Mouse (Mus musculus): ENCODE results near the gene Stard5. TPM values are rescaled to one million over a fixed set of nuclear protein-coding genes. Genes with fewer than 3 reads are reported as not detected.

Stard5 gene
- polyA plus RNA-seq, 2 experiments, result 18.5 to 23.7 TPM

DNA sequence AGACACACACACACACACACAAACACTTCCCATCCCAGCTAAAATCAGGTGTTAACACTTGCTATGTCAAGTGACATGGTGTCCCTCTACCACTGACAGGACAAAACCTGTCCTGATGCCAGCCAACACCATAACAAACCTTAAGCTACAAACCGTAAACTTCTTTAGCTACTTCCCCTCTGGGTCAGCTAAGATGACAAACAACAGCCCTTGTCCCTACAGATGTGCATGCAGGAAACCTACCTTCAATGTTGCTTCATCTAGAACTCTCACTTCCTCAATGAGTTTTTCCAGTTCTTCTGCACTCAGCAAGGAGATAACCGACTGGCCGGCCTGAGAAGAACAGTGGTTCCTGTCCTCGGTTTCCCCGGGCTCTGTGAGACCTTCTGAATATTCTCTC is 18.9 kb downstream of the Stard5 start:
- Histone ChIP-seq H3K4me1 (ENCODE audit: control insufficient read depth, insufficient read depth, low read length) (no peaks in the 10 kb centered on the region), H3K4me3 (replicated peaks; ENCODE audit: low read length) (no peak overlapping the region), H3K27ac (replicated peaks; ENCODE audit: low read depth, low read length) (no peak overlapping the region), H3K36me3 (ENCODE audit: control insufficient read depth, insufficient read depth, low read length) (peaks cover 4% of the 10 kb centered on the region; the same call in 1 of the 2 replicates), H3K4me2 (replicated peaks; ENCODE audit: low read depth, low read length, severe bottlenecking) (no peak overlapping the region), H3K9me3 (ENCODE audit: control insufficient read depth, low read length) (no peaks in the 10 kb centered on the region), H3K9ac (ENCODE audit: low read depth, low read length, severe bottlenecking) (no peak overlapping the region), H3K27me3 (ENCODE audit: control insufficient read depth, insufficient read depth, low read length) (no peaks in the 10 kb centered on the region)
- DNase-seq (ENCODE audit: low spot score), result no peak
- 92% methylated on average over 5 of the region's 5 CpGs for WGBS
- no peak for ATAC-seq (ENCODE audit: low FRiP score, low read depth)
- TF ChIP-seq POLR2A (IDR thresholded peaks at IDR 0.05; ENCODE audit: borderline replicate concordance, extremely low read depth, insufficient read depth, insufficient read length), result no peak

DNA sequence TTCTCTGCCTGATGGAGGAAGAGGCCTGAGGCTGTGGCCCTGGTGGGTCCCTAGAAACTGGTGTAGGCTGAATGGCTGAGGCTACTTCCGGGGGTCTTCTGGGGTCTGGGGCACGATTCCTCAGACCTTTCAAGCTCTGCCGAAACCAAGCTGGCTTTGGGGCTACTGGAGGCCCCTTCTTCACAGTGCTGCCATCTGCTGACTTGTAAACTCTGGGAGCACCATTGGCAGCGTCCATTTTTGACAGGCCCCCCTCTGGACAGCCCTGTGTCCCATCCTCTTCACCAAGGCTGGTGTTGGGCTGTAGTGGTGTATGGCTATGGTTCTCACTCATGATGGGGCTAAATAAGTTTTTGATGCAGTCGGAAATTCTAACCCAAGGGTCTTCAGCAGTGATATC is 20.7 kb downstream of the Stard5 start:
- Histone ChIP-seq H3K9ac (ENCODE audit: low read depth, low read length, severe bottlenecking) (no peak overlapping the region), H3K36me3 (ENCODE audit: control insufficient read depth, insufficient read depth, low read length) (no peaks in the 10 kb centered on the region), H3K27ac (replicated peaks; ENCODE audit: low read depth, low read length) (no peak overlapping the region), H3K4me3 (replicated peaks; ENCODE audit: low read length) (no peak overlapping the region), H3K4me2 (replicated peaks; ENCODE audit: low read depth, low read length, severe bottlenecking) (no peak overlapping the region), H3K4me1 (ENCODE audit: control insufficient read depth, insufficient read depth, low read length) (no peaks in the 10 kb centered on the region), H3K9me3 (ENCODE audit: control insufficient read depth, low read length) (no peaks in the 10 kb centered on the region), H3K27me3 (ENCODE audit: control insufficient read depth, insufficient read depth, low read length) (no peaks in the 10 kb centered on the region)
- no peak for TF ChIP-seq POLR2A (IDR thresholded peaks at IDR 0.05; ENCODE audit: borderline replicate concordance, extremely low read depth, insufficient read depth, insufficient read length)
- ATAC-seq (ENCODE audit: low FRiP score, low read depth), result no peak
- 82% methylated on average over 5 of the region's 5 CpGs for WGBS
- DNase-seq (ENCODE audit: low spot score), result no peak

DNA sequence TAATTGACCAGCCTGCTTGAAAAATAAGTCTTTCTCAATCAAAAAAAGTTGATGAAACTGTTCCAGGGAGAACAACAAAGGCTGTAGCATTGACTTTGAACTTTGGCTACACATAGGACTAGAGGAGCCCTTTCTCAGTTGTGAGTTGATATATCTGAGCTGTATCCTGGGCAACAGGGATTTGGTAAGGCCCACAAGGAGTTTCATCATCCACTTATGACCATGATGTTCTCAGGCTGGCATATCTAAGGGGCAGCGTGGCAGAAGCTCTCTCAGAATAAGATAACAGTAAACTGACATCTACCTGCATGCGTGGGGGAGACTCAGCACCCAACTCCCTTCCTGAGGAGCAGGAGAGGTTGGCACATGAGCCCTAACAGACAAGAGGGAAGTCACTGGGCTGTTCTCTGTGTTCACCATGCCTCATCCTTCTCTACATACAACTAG is 21.9 kb downstream of the Stard5 start:
- H3K27ac ChIP-seq (replicated peaks; ENCODE audit: low read depth, low read length), result no peak overlapping the region
- no peak for ATAC-seq (ENCODE audit: low FRiP score, low read depth)

DNA sequence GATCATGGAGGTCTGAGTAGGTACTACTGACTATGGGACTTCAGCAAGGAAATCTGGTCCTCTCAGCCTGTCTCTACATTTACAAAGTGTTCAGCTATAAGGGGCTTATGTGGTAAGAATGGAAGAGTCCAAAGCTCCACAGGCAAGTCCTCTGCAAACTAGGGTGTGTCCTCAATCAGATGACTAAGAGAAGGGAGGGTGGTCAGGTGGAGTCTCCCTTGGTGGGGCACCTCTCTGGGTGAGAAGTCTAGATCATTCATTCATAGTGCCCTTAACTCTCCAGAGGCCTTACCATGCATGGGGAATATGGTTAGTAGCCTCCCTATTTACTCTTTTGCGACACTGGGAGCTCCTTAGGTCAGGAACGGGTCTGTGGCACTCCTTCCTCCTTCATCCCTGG is 22.4 kb downstream of the Stard5 start:
- TF ChIP-seq POLR2A (IDR thresholded peaks at IDR 0.05; ENCODE audit: borderline replicate concordance, extremely low read depth, insufficient read depth, insufficient read length), result no peak
- ATAC-seq (ENCODE audit: low FRiP score, low read depth) (no peak), DNase-seq (ENCODE audit: low spot score) (no peak)
- 86% methylated on average over 2 of the region's 2 CpGs for WGBS
- no peaks in the 10 kb centered on the region for H3K36me3 ChIP-seq (ENCODE audit: control insufficient read depth, insufficient read depth, low read length)
- no peaks in the 10 kb centered on the region for H3K27me3 ChIP-seq (ENCODE audit: control insufficient read depth, insufficient read depth, low read length)
- no peak overlapping the region for H3K4me2 ChIP-seq (replicated peaks; ENCODE audit: low read depth, low read length, severe bottlenecking)
- no peak overlapping the region for H3K4me3 ChIP-seq (replicated peaks; ENCODE audit: low read length)
- H3K9ac ChIP-seq (ENCODE audit: low read depth, low read length, severe bottlenecking), result no peak overlapping the region
- no peaks in the 10 kb centered on the region for H3K4me1 ChIP-seq (ENCODE audit: control insufficient read depth, insufficient read depth, low read length)
- H3K27ac ChIP-seq (replicated peaks; ENCODE audit: low read depth, low read length), result no peak overlapping the region
- no peaks in the 10 kb centered on the region for H3K9me3 ChIP-seq (ENCODE audit: control insufficient read depth, low read length)

More for the DNA sequence above, 21.9 kb downstream of the Stard5 start:
- TF ChIP-seq POLR2A (IDR thresholded peaks at IDR 0.05; ENCODE audit: borderline replicate concordance, extremely low read depth, insufficient read depth, insufficient read length), result no peak
- 85% methylated on average over 2 of the region's 2 CpGs for WGBS
- H3K4me1 ChIP-seq (ENCODE audit: control insufficient read depth, insufficient read depth, low read length), result no peaks in the 10 kb centered on the region
- no peak overlapping the region for H3K4me3 ChIP-seq (replicated peaks; ENCODE audit: low read length)
- no peaks in the 10 kb centered on the region for H3K9me3 ChIP-seq (ENCODE audit: control insufficient read depth, low read length)
- H3K4me2 ChIP-seq (replicated peaks; ENCODE audit: low read depth, low read length, severe bottlenecking), result no peak overlapping the region
- no peak overlapping the region for H3K9ac ChIP-seq (ENCODE audit: low read depth, low read length, severe bottlenecking)
- no peak for DNase-seq (ENCODE audit: low spot score)
- H3K36me3 ChIP-seq (ENCODE audit: control insufficient read depth, insufficient read depth, low read length), result no peaks in the 10 kb centered on the region
- H3K27me3 ChIP-seq (ENCODE audit: control insufficient read depth, insufficient read depth, low read length), result no peaks in the 10 kb centered on the region

DNA sequence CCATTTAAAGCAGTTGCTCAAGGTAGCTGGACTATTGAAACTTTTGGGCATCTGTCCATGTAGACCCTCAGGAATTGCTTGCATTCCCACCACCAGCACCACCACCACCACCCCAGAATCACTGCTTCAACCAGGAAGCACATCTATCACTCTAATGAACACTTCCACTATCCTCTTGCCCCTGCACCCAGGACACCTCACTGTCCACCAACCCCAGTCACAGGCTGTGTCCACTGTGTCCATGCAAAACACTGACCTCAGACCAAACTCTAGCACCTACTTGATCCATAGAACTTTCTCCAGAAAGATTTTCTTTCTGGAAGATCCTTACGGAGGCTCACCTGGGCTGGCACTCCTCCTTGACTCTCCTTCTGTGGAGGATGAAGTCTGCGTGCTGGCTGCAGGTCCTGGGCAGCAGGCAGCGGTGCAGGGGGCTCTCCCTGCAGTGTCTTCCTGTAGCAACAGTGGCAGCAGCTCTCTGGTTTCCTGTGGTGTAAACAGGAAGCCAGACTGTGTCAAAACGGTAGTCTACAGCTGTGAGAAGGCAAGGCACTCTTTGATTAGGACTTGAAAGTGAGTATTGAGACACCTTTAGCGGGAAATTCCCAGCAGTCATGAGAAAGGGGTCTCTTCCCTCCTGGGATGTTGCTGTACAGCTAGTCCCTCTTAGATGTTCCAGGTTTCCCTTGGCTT is 23.3 kb downstream of the Stard5 start:
- DNase-seq (ENCODE audit: low spot score) (no peak), ATAC-seq (ENCODE audit: low FRiP score, low read depth) (no peak)
- TF ChIP-seq POLR2A (IDR thresholded peaks at IDR 0.05; ENCODE audit: borderline replicate concordance, extremely low read depth, insufficient read depth, insufficient read length), result no peak
- H3K27ac ChIP-seq (replicated peaks; ENCODE audit: low read depth, low read length), result 0 out of 2 replicates have a peak overlapping the region, but pooled peaks have one; percentile 28
- no peaks in the 10 kb centered on the region for H3K9me3 ChIP-seq (ENCODE audit: control insufficient read depth, low read length)
- no peaks in the 10 kb centered on the region for H3K4me1 ChIP-seq (ENCODE audit: control insufficient read depth, insufficient read depth, low read length)
- H3K36me3 ChIP-seq (ENCODE audit: control insufficient read depth, insufficient read depth, low read length), result no peaks in the 10 kb centered on the region
- H3K9ac ChIP-seq (ENCODE audit: low read depth, low read length, severe bottlenecking), result no peak overlapping the region
- H3K4me2 ChIP-seq (replicated peaks; ENCODE audit: low read depth, low read length, severe bottlenecking), result no peak overlapping the region
- no peak overlapping the region for H3K4me3 ChIP-seq (replicated peaks; ENCODE audit: low read length)
- H3K27me3 ChIP-seq (ENCODE audit: control insufficient read depth, insufficient read depth, low read length), result no peaks in the 10 kb centered on the region
- 54% methylated on average over 5 of the region's 5 CpGs for WGBS

Measured in limb, embryonic 14.5 days (tissue).